Mouse (Mus musculus) embryonic facial prominence, embryonic 11.5 days (tissue): ENCODE data around the gene Gp9. TPM values are rescaled to one million over a fixed set of nuclear protein-coding genes. Genes with fewer than 3 reads are reported as not detected.

Source experiments
- polyA plus RNA-seq: library from polyadenylated mRNA; unstranded; fragments of >200 nt; fragmentation: Nextera tagmentation; extraction: Ambion mirVana; gene quantifications from 2 replicates; pipeline ENCODE4 v1.2.1, GENCODE M21; 2014

Gene Gp9
- polyA plus RNA-seq, 1 experiment from 2014 or later = 1.9 TPM

Other genes with a start within 250 kb of the Gp9 start
- 3.9 and 5.0 TPM in 2 replicates for gene Arhgap25, start 244.8 kb upstream of the Gp9 start, polyA plus RNA-seq
- gene Prokr1, start 187.3 kb upstream of the Gp9 start, polyA plus RNA-seq = 1.2 and 2.1 TPM in 2 replicates
- 15.4 and 20.3 TPM in 2 replicates for gene Aplf, start 105.9 kb upstream of the Gp9 start, polyA plus RNA-seq
- 0.49 and 0.86 TPM in 2 replicates for gene Efcc1, start 47.2 kb upstream of the Gp9 start, polyA plus RNA-seq
- gene Rab43, start 34.1 kb downstream of the Gp9 start, polyA plus RNA-seq = 4.8 and 7.3 TPM in 2 replicates
- gene Gm45140, start 57.7 kb downstream of the Gp9 start, polyA plus RNA-seq = 1.2 and 3.2 TPM in 2 replicates
- 79.3 and 81.0 TPM in 2 replicates for gene Isy1, start 60.7 kb downstream of the Gp9 start, polyA plus RNA-seq
- 1,277 and 1,368 TPM in 2 replicates for gene Cnbp, start 73.0 kb downstream of the Gp9 start, polyA plus RNA-seq
- 147 and 150 TPM in 2 replicates for gene Copg1, start 109.7 kb downstream of the Gp9 start, polyA plus RNA-seq
- 59.2 and 65.5 TPM in 2 replicates for gene Hmces, start 135.9 kb downstream of the Gp9 start, polyA plus RNA-seq
- 62.8 and 92.5 TPM in 2 replicates for gene H1fx, start 203.6 kb downstream of the Gp9 start, polyA plus RNA-seq